Mouse (Mus musculus): ENCODE results near the gene Mier2. TPM values are rescaled to one million over a fixed set of nuclear protein-coding genes. Genes with fewer than 3 reads are reported as not detected.

Gene Mier2
- total and polyA plus RNA-seq, 3 experiments = 22.4 to 30.2 (median 26.7) TPM

- in situ Hi-C loops (cut with MboI; ENCODE audit: low pct_ligation_motif_present, low pct_unique_long_range_greater_than_20kb, low sequenced_read_pairs) (no loop called here), dilution Hi-C loops (cut with MboI; ENCODE audit: extremely low pct_ligation_motif_present, extremely low pct_unique_long_range_greater_than_20kb, low sequenced_read_pairs) (no loop called here)
Measured at GRCm38 (mm10) chr10:79574796-79575195, 19.8 kb upstream of the Mier2 start.

GRCm38 (mm10) chr10:79574350-79574749, 19.4 kb upstream of the Mier2 start:
- no peak overlapping the region for H3K9ac ChIP-seq (ENCODE audit: insufficient read depth, low read depth)
- in situ Hi-C loops (cut with MboI; ENCODE audit: low pct_ligation_motif_present, low pct_unique_long_range_greater_than_20kb, low sequenced_read_pairs) = no loop called here
- dilution Hi-C loops (cut with MboI; ENCODE audit: extremely low pct_ligation_motif_present, extremely low pct_unique_long_range_greater_than_20kb, low sequenced_read_pairs) = no loop called here

More at GRCm38 (mm10) chr10:79574796-79575195, 19.8 kb upstream of the Mier2 start:
- no peaks in the 10 kb centered on the region for H3K79me2 ChIP-seq (replicated peaks; ENCODE audit: control insufficient read depth, extremely low read depth, insufficient read depth, poor library complexity, severe bottlenecking)
- no peaks in the 10 kb centered on the region for H3K4me1 ChIP-seq (ENCODE audit: control insufficient read depth in 1 of 2, insufficient read depth in 2 of 2)
- no peak for TF ChIP-seq BHLHE40 (IDR thresholded peaks at IDR 0.05; ENCODE audit: low read depth, low read length)
- TF ChIP-seq CHD2 (IDR thresholded peaks at IDR 0.05; ENCODE audit: low read length) = no peak
- no peak for TF ChIP-seq MAFK (IDR thresholded peaks at IDR 0.05; ENCODE audit: insufficient replicate concordance, low read length)
- no peak for TF ChIP-seq EP300 (IDR thresholded peaks at IDR 0.05; ENCODE audit: low read length)
- TF ChIP-seq GABPA (IDR thresholded peaks at IDR 0.05; ENCODE audit: insufficient replicate concordance, low read depth, low read length) = no peak
- no peak for TF ChIP-seq POLR2AphosphoS2 (IDR thresholded peaks at IDR 0.05; ENCODE audit: low read depth, low read length)
- TF ChIP-seq PAX5 (IDR thresholded peaks at IDR 0.05; ENCODE audit: low read length) = no peak
- TF ChIP-seq NELFE (IDR thresholded peaks at IDR 0.05; ENCODE audit: low read depth, low read length) = no peak
- TF ChIP-seq MAX (IDR thresholded peaks at IDR 0.05; ENCODE audit: low read length) = no peak
- no peak for TF ChIP-seq USF2 (conservative IDR thresholded peaks at IDR 0.05; ENCODE audit: low read depth, low read length)
- TF ChIP-seq E2F4 (IDR thresholded peaks at IDR 0.05; ENCODE audit: insufficient replicate concordance, low read depth, low read length) = no peak
- TF ChIP-seq RCOR1 (conservative IDR thresholded peaks at IDR 0.05; ENCODE audit: low read depth, low read length) = no peak
- H3K4me2 ChIP-seq (ENCODE audit: insufficient read depth, low read depth, poor library complexity, severe bottlenecking) = no peak overlapping the region
- H3K9me3 ChIP-seq (replicated peaks; ENCODE audit: low read length) = no peaks in the 10 kb centered on the region
- no peak overlapping the region for H3K9ac ChIP-seq (ENCODE audit: insufficient read depth, low read depth)
- no peak for DNase-seq (ENCODE audit: extremely low read depth)
- H3K4me3 ChIP-seq (replicated peaks in 1 of 3; ENCODE audit: low read depth in 2 of 3, low read length in 2 of 3, poor library complexity in 1 of 3) = no peak overlapping the region
- peaks cover 42% of the 10 kb centered on the region for H3K27me3 ChIP-seq (replicated peaks)
- no peaks in the 10 kb centered on the region for H3K36me3 ChIP-seq (replicated peaks in 1 of 2; ENCODE audit: control insufficient read depth in 1 of 2, insufficient read depth in 1 of 2, low read length in 1 of 2)
- no peak overlapping the region for H3K27ac ChIP-seq (ENCODE audit: insufficient read depth, low read depth)

More at GRCm38 (mm10) chr10:79574350-79574749, 19.4 kb upstream of the Mier2 start:
- TF ChIP-seq CTCF (conservative IDR thresholded peaks at IDR 0.05 in 1 of 2, IDR thresholded peaks at IDR 0.05 in 1 of 2; ENCODE audit: low read depth in 2 of 2, low read length in 2 of 2) = no peak
- TF ChIP-seq KAT2A (IDR thresholded peaks at IDR 0.05; ENCODE audit: insufficient replicate concordance, low read length) = no peak
- TF ChIP-seq HCFC1 (IDR thresholded peaks at IDR 0.05; ENCODE audit: low read depth, low read length) = no peak
- no peak for TF ChIP-seq CHD1 (IDR thresholded peaks at IDR 0.05; ENCODE audit: low read depth, low read length)
- no peak for TF ChIP-seq JUN (IDR thresholded peaks at IDR 0.05; ENCODE audit: insufficient read depth, low read depth, low read length)
- TF ChIP-seq UBTF (IDR thresholded peaks at IDR 0.05; ENCODE audit: low read depth, low read length) = no peak
- TF ChIP-seq MYC (IDR thresholded peaks at IDR 0.05; ENCODE audit: low read depth, low read length) = no peak
- no peak for TF ChIP-seq ETS1 (conservative IDR thresholded peaks at IDR 0.05; ENCODE audit: low read depth, low read length)
- TF ChIP-seq SIN3A (IDR thresholded peaks at IDR 0.05; ENCODE audit: low read length) = no peak
- no peak for TF ChIP-seq TBP (conservative IDR thresholded peaks at IDR 0.05; ENCODE audit: low read depth, low read length)
- TF ChIP-seq ZC3H11A (IDR thresholded peaks at IDR 0.05; ENCODE audit: low read depth, low read length) = no peak
- TF ChIP-seq RCOR1 (conservative IDR thresholded peaks at IDR 0.05; ENCODE audit: low read depth, low read length) = no peak
- DNase-seq (ENCODE audit: extremely low read depth) = no peak
- H3K36me3 ChIP-seq (replicated peaks in 1 of 2; ENCODE audit: control insufficient read depth in 1 of 2, insufficient read depth in 1 of 2, low read length in 1 of 2) = no peaks in the 10 kb centered on the region
- H3K4me2 ChIP-seq (ENCODE audit: insufficient read depth, low read depth, poor library complexity, severe bottlenecking) = no peak overlapping the region
- peaks cover 39% of the 10 kb centered on the region for H3K27me3 ChIP-seq (replicated peaks)
- no peaks in the 10 kb centered on the region for H3K4me1 ChIP-seq (ENCODE audit: control insufficient read depth in 1 of 2, insufficient read depth in 2 of 2)
- H3K9me3 ChIP-seq (replicated peaks; ENCODE audit: low read length) = no peaks in the 10 kb centered on the region
- no peaks in the 10 kb centered on the region for H3K79me2 ChIP-seq (replicated peaks; ENCODE audit: control insufficient read depth, extremely low read depth, insufficient read depth, poor library complexity, severe bottlenecking)
- no peak overlapping the region for H3K27ac ChIP-seq (ENCODE audit: insufficient read depth, low read depth)
- H3K4me3 ChIP-seq (replicated peaks in 1 of 3; ENCODE audit: low read depth in 2 of 3, low read length in 2 of 3, poor library complexity in 1 of 3) = no peak overlapping the region
